In genomic region chr9:117076785-117077184, GRCm38 (mm10) we compare ENCODE assay signal across 19 mouse cellular contexts.
A peak's percentile ranks its signal among the peaks of the same experiment; 100 is the strongest.
DNase-seq lines count a peak whose midpoint lies in the region; ATAC-seq and TF ChIP-seq lines count a peak whose summit lies in the region.
"Had no signal": no experiment of that assay in that cellular context is flagged by ENCODE, and none has a peak within 500 bp of the region (broad histone marks: within the 10 kb centered on the region; RNA-seq: fewer than 3 reads in every experiment).

No protein-coding gene starts in this region.

- no peak overlapping the region for H3K9ac ChIP-seq in lung, embryonic 14.5 days
- no peak overlapping the region for H3K9ac ChIP-seq in embryonic facial prominence, embryonic 11.5 days (replicated peaks; ENCODE audit: low read length)
- H3K9ac ChIP-seq: embryonic facial prominence, embryonic 13.5 days; hindbrain, embryonic 14.5 days had no signal

- peak; percentile 83 for ATAC-seq in lung, embryonic 14.5 days (ENCODE audit: insufficient read depth)
- ATAC-seq in embryonic facial prominence, embryonic 11.5 days (replicated peaks; ENCODE audit: insufficient number of reproducible peaks, low FRiP score, low TSS enrichment, low read depth), result no peak
- ATAC-seq: activated CD4-positive, CD25-positive, alpha-beta regulatory T cell, adult 4 months; forebrain, embryonic 16.5 days; intestine, postnatal 0 days had no signal

- no peaks in the 10 kb centered on the region for H3K27me3 ChIP-seq in lung, embryonic 14.5 days (ENCODE audit: insufficient read depth, low read length)
- H3K27me3 ChIP-seq in embryonic facial prominence, embryonic 11.5 days (ENCODE audit: control insufficient read depth, insufficient read depth, low read length), result no peaks in the 10 kb centered on the region
- no peaks in the 10 kb centered on the region for H3K27me3 ChIP-seq in kidney, adult 2 months (replicated peaks; ENCODE audit: control insufficient read depth, insufficient read depth, low read length)
- H3K27me3 ChIP-seq in forebrain, embryonic 10.5 days (ENCODE audit: poor library complexity, severe bottlenecking), result no peaks in the 10 kb centered on the region
- H3K27me3 ChIP-seq: embryonic facial prominence, embryonic 13.5 days had no signal

- H3K4me2 ChIP-seq in lung, embryonic 14.5 days, result no peak overlapping the region
- H3K4me2 ChIP-seq in embryonic facial prominence, embryonic 11.5 days (ENCODE audit: low read depth, low read length), result no peak overlapping the region
- H3K4me2 ChIP-seq: embryonic facial prominence, embryonic 13.5 days; hindbrain, embryonic 14.5 days had no signal

- intact Hi-C loops in heart, postnatal 25 days (cut with DNase I), result no loop called here

- H3K4me3 ChIP-seq in lung, embryonic 14.5 days (ENCODE audit: low read depth, low read length), result no peak overlapping the region
- H3K4me3 ChIP-seq in embryonic facial prominence, embryonic 11.5 days (ENCODE audit: low read depth, low read length), result no peak overlapping the region
- no peak overlapping the region for H3K4me3 ChIP-seq in kidney, adult 2 months (ENCODE audit: insufficient read depth, low read depth, low read length)
- H3K4me3 ChIP-seq in forebrain, embryonic 10.5 days, result no peak overlapping the region
- H3K4me3 ChIP-seq: embryonic facial prominence, embryonic 13.5 days had no signal

- peaks cover 34% of the 10 kb centered on the region for H3K4me1 ChIP-seq in lung, embryonic 14.5 days (ENCODE audit: insufficient read depth)
- peaks cover 5% of the 10 kb centered on the region; the same call in 1 of the 2 replicates for H3K4me1 ChIP-seq in embryonic facial prominence, embryonic 11.5 days (ENCODE audit: control insufficient read depth, insufficient read depth, low read length)
- H3K4me1 ChIP-seq in kidney, adult 2 months (ENCODE audit: control insufficient read depth, insufficient read depth, low read length), result no peaks in the 10 kb centered on the region; the same call in 1 of the 2 replicates
- H3K4me1 ChIP-seq in forebrain, embryonic 10.5 days, result peaks cover 18% of the 10 kb centered on the region

- peaks cover 4% of the 10 kb centered on the region; the same call in 1 of the 2 replicates for H3K36me3 ChIP-seq in lung, embryonic 14.5 days (ENCODE audit: insufficient read depth)
- H3K36me3 ChIP-seq in embryonic facial prominence, embryonic 11.5 days (replicated peaks; ENCODE audit: control insufficient read depth, insufficient read depth, low read depth, low read length), result no peaks in the 10 kb centered on the region
- no peaks in the 10 kb centered on the region for H3K36me3 ChIP-seq in kidney, adult 2 months (ENCODE audit: control insufficient read depth, insufficient read depth, low read length)
- H3K36me3 ChIP-seq in forebrain, embryonic 10.5 days (replicated peaks), result no peaks in the 10 kb centered on the region
- H3K36me3 ChIP-seq: G1E had no signal

- H3K9me3 ChIP-seq in lung, embryonic 14.5 days (ENCODE audit: low read depth, low read length), result no peaks in the 10 kb centered on the region
- H3K9me3 ChIP-seq in embryonic facial prominence, embryonic 11.5 days (replicated peaks; ENCODE audit: control insufficient read depth, low read length), result no peaks in the 10 kb centered on the region
- H3K9me3 ChIP-seq in forebrain, embryonic 10.5 days, result no peaks in the 10 kb centered on the region
- H3K9me3 ChIP-seq: embryonic facial prominence, embryonic 13.5 days had no signal

- TF ChIP-seq CTCF in lung, embryonic 14.5 days (IDR thresholded peaks at IDR 0.05; ENCODE audit: low read depth), result no peak
- no peak for TF ChIP-seq CTCF in kidney, adult 2 months (conservative IDR thresholded peaks at IDR 0.05; ENCODE audit: insufficient read depth, insufficient read length, low read depth, low read length)

- 15% methylated on average over 8 of the region's 8 CpGs for WGBS in lung, embryonic 14.5 days
- 33% methylated on average over 8 of the region's 8 CpGs for WGBS in embryonic facial prominence, embryonic 11.5 days
- 75% methylated on average over 8 of the region's 8 CpGs for WGBS in kidney, adult 2 months
- WGBS in forebrain, embryonic 10.5 days, result 79% methylated on average over 8 of the region's 8 CpGs

- peak; percentile 63 for DNase-seq in heart, adult 11 months
- DNase-seq in heart, postnatal 25 days (ENCODE audit: low spot score), result no peak
- peak; percentile 75 for DNase-seq in lung, embryonic 14.5 days
- DNase-seq in lung, postnatal 14 days, result no peak
- peak; percentile 27 for DNase-seq in embryonic facial prominence, embryonic 11.5 days (ENCODE audit: low spot score)
- DNase-seq in lung, postnatal 10 days, result peak; percentile 53
- no peak for DNase-seq in kidney, adult 2 months
- no peak for DNase-seq in forebrain, embryonic 10.5 days (ENCODE audit: extremely low spot score, low spot score)
- DNase-seq: adrenal gland, postnatal 10 days; cerebellum, postnatal 10 days; gastrocnemius, postnatal 36 days; right cerebral cortex, adult 18-20 months; thymus, postnatal 14 days had no signal

- 0 out of 2 replicates have a peak overlapping the region, but pooled peaks have one; percentile 58 for H3K27ac ChIP-seq in lung, embryonic 14.5 days (ENCODE audit: low read depth)
- H3K27ac ChIP-seq in embryonic facial prominence, embryonic 11.5 days (replicated peaks; ENCODE audit: low read depth, low read length), result no peak overlapping the region
- H3K27ac ChIP-seq in kidney, adult 2 months (ENCODE audit: insufficient read depth, low read depth, low read length), result no peak overlapping the region
- H3K27ac ChIP-seq in forebrain, embryonic 10.5 days, result no peak overlapping the region
- H3K27ac ChIP-seq: hindbrain, embryonic 14.5 days had no signal

- TF ChIP-seq POLR2A in kidney, adult 2 months (IDR thresholded peaks at IDR 0.05; ENCODE audit: low read depth, low read length), result no peak

Comparison
In these comparisons a context has a peak if more than half of its experiments do, and no peak if none do; other contexts are left out.
1. DNase-seq: peak in heart, adult 11 months (single experiment), lung, embryonic 14.5 days (single experiment), embryonic facial prominence, embryonic 11.5 days (single experiment) and lung, postnatal 10 days (single experiment); none in heart, postnatal 25 days (single experiment), lung, postnatal 14 days (single experiment), kidney, adult 2 months (single experiment) and forebrain, embryonic 10.5 days (single experiment).